8 mouse cellular contexts compared by ENCODE assay signal in genomic region chr10:45000873-45001859, GRCm38 (mm10).
DNase-seq lines count a peak whose midpoint lies in the region; ATAC-seq lines count a peak whose summit lies in the region.

No protein-coding gene starts in this region.

- no peaks in the 10 kb centered on the region for H3K27me3 ChIP-seq in hindbrain, embryonic 13.5 days

- peaks cover 18% of the 10 kb centered on the region for H3K4me1 ChIP-seq in hindbrain, embryonic 13.5 days (replicated peaks)

- no peaks in the 10 kb centered on the region for H3K9me3 ChIP-seq in hindbrain, embryonic 13.5 days

- ATAC-seq in cerebellum, adult (ENCODE audit: insufficient number of reproducible peaks, low FRiP score, low TSS enrichment), result no peak
- peak; percentile 70 for ATAC-seq in erythroid progenitor cell, adult 5-6 weeks (replicated peaks; ENCODE audit: low FRiP score, poor library complexity, severe bottlenecking)
- ATAC-seq in hindbrain, embryonic 13.5 days (ENCODE audit: low FRiP score), result peak; percentile 28; the same call in 1 of the 2 replicates

- H3K27ac ChIP-seq in hindbrain, embryonic 13.5 days, result peak overlapping the region; percentile 89

- H3K4me3 ChIP-seq in hindbrain, embryonic 13.5 days, result peak overlapping the region; percentile 41

- DNase-seq in cerebellum, adult 11 months, result peak; percentile 8
- DNase-seq in brain, adult 2 months (ENCODE audit: low read depth, low spot score), result peak; percentile 58
- peak; percentile 58 to 71 for DNase-seq in layer of hippocampus, postnatal 10 days (ENCODE audit: low spot score in 2 of 2)
- DNase-seq in lung, postnatal 14 days, result peak; percentile 82
- peak; percentile 84 for DNase-seq in retina, embryonic 14.5 days (ENCODE audit: low spot score)

- H3K36me3 ChIP-seq in hindbrain, embryonic 13.5 days, result no peaks in the 10 kb centered on the region

- peak overlapping the region; percentile 71 for H3K4me2 ChIP-seq in hindbrain, embryonic 13.5 days

- WGBS in hindbrain, embryonic 13.5 days, result 50% methylated on average over 12 of the region's 12 CpGs

- peak overlapping the region; percentile 71 for H3K9ac ChIP-seq in hindbrain, embryonic 13.5 days

Comparison
In these comparisons a context has a peak if more than half of its experiments do, and no peak if none do; other contexts are left out.
1. DNase-seq: peak in every context shown above with its lines; median percentile 84 in retina, embryonic 14.5 days; 82 in lung, postnatal 14 days; 64 in layer of hippocampus, postnatal 10 days; 58 in brain, adult 2 months; 8 in cerebellum, adult 11 months.